Mouse (Mus musculus) myocyte (in vitro differentiated cells): Measurements from ENCODE around the gene Il17a.
A peak's percentile ranks its signal among the peaks of the same experiment; 100 is the strongest.

ENCODE experiments used
- E2F4 ChIP-seq: IDR thresholded peaks from one replicate; pipeline ENCODE4 v1.6.1; 2011; ENCODE audit warnings: mild to moderate bottlenecking, control low read depth, moderate library complexity; ENCODE audit not compliant: insufficient read depth
- MAX ChIP-seq: IDR thresholded peaks from one replicate; pipeline ENCODE4 v1.6.1; 2011; ENCODE audit warnings: low read depth, mild to moderate bottlenecking, control low read depth
- MYOD1 ChIP-seq, 3 experiments: IDR thresholded peaks; one replicate each; pipeline ENCODE4 v1.6.1; 2011; ENCODE audit warnings: control low read depth in 2 of 3, low read depth in 2 of 3, mild to moderate bottlenecking in 2 of 3, moderate library complexity in 1 of 3; ENCODE audit not compliant: insufficient read length in 2 of 3, control insufficient read depth in 1 of 3
- MYOG ChIP-seq, 3 experiments: IDR thresholded peaks; one replicate each; pipeline ENCODE4 v1.6.1; 2011; ENCODE audit warnings: control low read depth in 2 of 3, low read depth in 2 of 3, mild to moderate bottlenecking in 2 of 3; ENCODE audit not compliant: insufficient read length in 2 of 3, control insufficient read depth in 1 of 3, insufficient read depth in 1 of 3
- POLR2A ChIP-seq: IDR thresholded peaks from one replicate; pipeline ENCODE4 v1.6.1; 2011; ENCODE audit warnings: low read depth, mild to moderate bottlenecking, control low read depth, moderate library complexity; ENCODE audit not compliant: insufficient read length
- POLR2AphosphoS2 ChIP-seq: IDR thresholded peaks from one replicate; pipeline ENCODE4 v1.6.1; 2011; ENCODE audit warnings: low read depth, control low read depth; ENCODE audit not compliant: insufficient read length
- SRF ChIP-seq: IDR thresholded peaks from one replicate; pipeline ENCODE4 v1.6.1; 2011; ENCODE audit warnings: low read depth; ENCODE audit not compliant: control insufficient read depth, insufficient read length
- TCF12 ChIP-seq: IDR thresholded peaks from one replicate; pipeline ENCODE4 v1.6.1; 2011; ENCODE audit warnings: mild to moderate bottlenecking, control low read depth; ENCODE audit not compliant: poor library complexity, insufficient read depth, severe bottlenecking
- USF1 ChIP-seq: IDR thresholded peaks from one replicate; pipeline ENCODE4 v1.6.1; 2011; ENCODE audit warnings: low read depth, mild to moderate bottlenecking, control low read depth, moderate library complexity

DNA sequence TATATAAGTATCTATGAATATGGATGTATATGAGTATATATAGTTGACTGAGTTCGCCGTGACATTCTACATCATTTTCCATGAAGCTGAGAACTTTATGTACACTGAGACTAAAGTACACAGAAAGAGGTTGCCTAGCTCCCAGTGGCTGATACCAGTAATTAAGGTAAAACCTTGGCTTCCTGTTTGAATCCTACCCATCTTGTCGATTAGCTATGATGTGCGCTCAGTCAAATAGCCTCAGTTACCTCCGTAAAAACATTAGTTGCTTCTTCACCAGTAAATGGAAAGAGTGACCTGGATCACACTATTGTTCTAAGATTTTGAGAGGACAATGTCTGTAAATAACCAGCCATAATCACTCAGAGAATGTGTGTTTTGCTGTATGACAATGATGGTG is 47.3 kb upstream of the Il17a start:
- TF ChIP-seq POLR2A (peak; percentile 25), SRF (no peak), E2F4 (no peak), USF1 (no peak), TCF12 (no peak), MAX (no peak), MYOG (IDR thresholded peaks at IDR 0.05; ENCODE audit: control insufficient read depth in 1 of 3, insufficient read depth in 1 of 3, insufficient read length in 2 of 3, low read depth in 2 of 3) (no peak), POLR2AphosphoS2 (peak; percentile 95), MYOD1 (IDR thresholded peaks at IDR 0.05; ENCODE audit: control insufficient read depth in 1 of 3, insufficient read length in 2 of 3, low read depth in 2 of 3) (no peak)
